Mouse (Mus musculus) lung, embryonic 16.5 days (tissue): Measurements from ENCODE around the gene Olfr295. TPM values are rescaled to one million over a fixed set of nuclear protein-coding genes. Genes with fewer than 3 reads are reported as not detected.

Experiments
- ATAC-seq: fragments of 200-750 bp; cut with Nextera tagmentation; 2 replicates; pipeline ENCODE4 v1.8.0; 2017; ENCODE audit warnings: low read depth, mild to moderate bottlenecking, moderate library complexity
- H3K27ac ChIP-seq: fragments of 300-500 bp; sonication (generic); 2 replicates; pipeline ENCODE4 v1.5.1; 2014; ENCODE audit warnings: mild to moderate bottlenecking, control low read depth, low read length
- H3K27me3 ChIP-seq: fragments of 300-500 bp; sonication (generic); 2 replicates; pipeline ENCODE4 v1.6.1; 2014; ENCODE audit warnings: low read depth, low read length, mixed read lengths; ENCODE audit not compliant: control insufficient read depth, insufficient read depth
- H3K36me3 ChIP-seq: fragments of 300-500 bp; sonication (generic); 2 replicates; pipeline ENCODE4 v1.6.1; 2014; ENCODE audit warnings: low read length; ENCODE audit not compliant: control insufficient read depth, insufficient read depth
- H3K4me1 ChIP-seq: fragments of 300-500 bp; sonication (generic); replicated peaks from 2 replicates; pipeline ENCODE4 v1.6.1; 2014; ENCODE audit warnings: low read length, mixed read lengths; ENCODE audit not compliant: control insufficient read depth, insufficient read depth
- H3K4me2 ChIP-seq: fragments of 300-500 bp; sonication (generic); 2 replicates; pipeline ENCODE4 v1.6.1; 2014; ENCODE audit warnings: low read depth, low read length, control low read depth
- H3K4me3 ChIP-seq: fragments of 300-500 bp; sonication (generic); 2 replicates; pipeline ENCODE4 v1.5.1; 2014; ENCODE audit warnings: mild to moderate bottlenecking, low read length, control low read depth
- H3K9ac ChIP-seq: fragments of 300-500 bp; sonication (generic); 2 replicates; pipeline ENCODE4 v1.6.1; 2014; ENCODE audit warnings: low read length, control low read depth
- H3K9me3 ChIP-seq: fragments of 300-500 bp; sonication (generic); 2 replicates; pipeline ENCODE4 v1.6.1; 2016; ENCODE audit warnings: low read length; ENCODE audit not compliant: control insufficient read depth
- WGBS: fragments of 180-500 bp; shearing (Covaris S2); extraction: QIAGEN DNeasy Blood & Tissue Kit; methylation state at CpG from one replicate; pipeline ENCODE4 v1.1.7; 2014; 5-methylcytosine and 5-hydroxymethylcytosine counted together
- polyA plus RNA-seq: library from polyadenylated mRNA; unstranded; fragments of >200 nt; fragmentation: Nextera tagmentation; extraction: Ambion mirVana; gene quantifications from 2 replicates; pipeline ENCODE4 v1.2.1, GENCODE M21; 2015

Gene Olfr295
- polyA plus RNA-seq: not detected in 2 replicates

GRCm38 (mm10) chr7:86583562-86583961, at the start of gene Olfr295:
Olfr295 (plus strand) TSS chr7:86583862.
- Histone ChIP-seq H3K27ac (no peak within 1 kb of the TSS), H3K4me2 (no peak within 1 kb of the TSS), H3K9ac (no peak within 1 kb of the TSS), H3K27me3 (no peaks in the 10 kb centered on the region), H3K9me3 (no peaks in the 10 kb centered on the region), H3K4me1 (no peaks in the 10 kb centered on the region), H3K36me3 (no peaks in the 10 kb centered on the region), H3K4me3 (no peak within 1 kb of the TSS)
- no peak for ATAC-seq
- WGBS: 82% methylated on average over 2 of the region's 2 CpGs

GRCm38 (mm10) chr7:86616543-86616942, 32.9 kb downstream of the Olfr295 start, which contains the start of gene Olfr294:
Olfr294 (minus strand) TSS chr7:86616643.
- no peak for ATAC-seq
- Histone ChIP-seq H3K4me2 (no peak within 1 kb of the TSS), H3K4me1 (no peaks in the 10 kb centered on the region), H3K27me3 (no peaks in the 10 kb centered on the region), H3K4me3 (no peak within 1 kb of the TSS), H3K9me3 (no peaks in the 10 kb centered on the region), H3K27ac (no peak within 1 kb of the TSS), H3K36me3 (no peaks in the 10 kb centered on the region), H3K9ac (no peak within 1 kb of the TSS)
- 53% methylated on average over 2 of the region's 2 CpGs for WGBS

Other genes starting within 250 kb of the Olfr295 start
- not detected in 2 replicates for gene Olfr307, start 246.3 kb upstream of the Olfr295 start, polyA plus RNA-seq
- gene Olfr305, start 216.9 kb upstream of the Olfr295 start, polyA plus RNA-seq: not detected in 2 replicates
- gene Olfr304, start 197.2 kb upstream of the Olfr295 start, polyA plus RNA-seq: not detected in 2 replicates
- not detected in 2 replicates for gene Olfr303, start 186.1 kb upstream of the Olfr295 start, polyA plus RNA-seq
- gene Olfr301, start 180.0 kb upstream of the Olfr295 start, polyA plus RNA-seq: not detected in 2 replicates
- gene Olfr299, start 123.9 kb upstream of the Olfr295 start, polyA plus RNA-seq: not detected in 2 replicates
- not detected in 2 replicates for gene Olfr298, start 91.4 kb upstream of the Olfr295 start, polyA plus RNA-seq
- not detected in 2 replicates for gene Olfr297, start 63.9 kb upstream of the Olfr295 start, polyA plus RNA-seq
- gene Olfr294, start 32.8 kb downstream of the Olfr295 start, polyA plus RNA-seq: not detected in 2 replicates
- not detected in 2 replicates for gene Olfr293, start 65.2 kb downstream of the Olfr295 start, polyA plus RNA-seq
- gene Olfr292, start 104.5 kb downstream of the Olfr295 start, polyA plus RNA-seq: not detected in 2 replicates
- 0.13 and 0.24 TPM in 2 replicates for gene Folh1, start 192.1 kb downstream of the Olfr295 start, polyA plus RNA-seq
- gene Vmn2r77, start 211.2 kb downstream of the Olfr295 start, polyA plus RNA-seq: not detected in 2 replicates